Mouse (Mus musculus) liver, embryonic 14.5 days (tissue): Measurements from ENCODE around the gene Evx2. TPM values are rescaled to one million over a fixed set of nuclear protein-coding genes. Genes with fewer than 3 reads are reported as not detected.

Source experiments
- ATAC-seq: fragments of 200-750 bp; cut with Nextera tagmentation; 2 replicates; pipeline ENCODE4 v1.8.0; 2017; ENCODE audit warnings: moderate number of reproducible peaks, mild to moderate bottlenecking, moderate library complexity; ENCODE audit not compliant: insufficient read depth
- DNase-seq, 3 experiments: peaks; one replicate each; pipeline ENCODE4 v3.0.0-alpha.2; 2012 to 2013; ENCODE audit warnings: low read depth in 3 of 3, low spot score in 3 of 3
- H3K27ac ChIP-seq: fragments of 300-500 bp; sonication (generic); 2 replicates; pipeline ENCODE4 v1.5.1; 2014; ENCODE audit warnings: moderate library complexity, mild to moderate bottlenecking, control low read depth, inconsistent platforms
- H3K27me3 ChIP-seq: fragments of 300-500 bp; sonication (generic); 2 replicates; pipeline ENCODE4 v1.6.1; 2014; ENCODE audit warnings: mild to moderate bottlenecking, low read length, moderate library complexity; ENCODE audit not compliant: control insufficient read depth, insufficient read depth
- H3K36me3 ChIP-seq: fragments of 300-500 bp; sonication (generic); replicated peaks from 2 replicates; pipeline ENCODE4 v1.6.1; 2014; ENCODE audit warnings: low read depth; ENCODE audit not compliant: control insufficient read depth, insufficient read depth
- H3K4me1 ChIP-seq, 2 experiments: fragments of 200-500 bp in 1 of 2; fragments of 300-500 bp in 1 of 2; sonication (generic) in 1 of 2; replicated peaks; 2 replicates each; pipeline ENCODE4 v1.6.1; 2012 to 2014; ENCODE audit warnings: antibody characterized with exemption in 1 of 2, inconsistent platforms in 1 of 2, low read length in 1 of 2; ENCODE audit not compliant: control insufficient read depth in 2 of 2, insufficient read depth in 2 of 2
- H3K4me2 ChIP-seq: fragments of 300-500 bp; sonication (generic); 2 replicates; pipeline ENCODE4 v1.6.1; 2014; ENCODE audit warnings: low read depth, mild to moderate bottlenecking, control low read depth, moderate library complexity
- H3K4me3 ChIP-seq, 2 experiments: fragments of 200-500 bp in 1 of 2; fragments of 300-500 bp in 1 of 2; sonication (generic) in 1 of 2; 2 replicates each; pipeline ENCODE4 v1.5.1; 2012 to 2014; ENCODE audit warnings: low read depth in 2 of 2, low read length in 2 of 2, mild to moderate bottlenecking in 2 of 2, control low read depth in 1 of 2, inconsistent platforms in 1 of 2, moderate library complexity in 1 of 2; ENCODE audit not compliant: insufficient read depth in 1 of 2
- H3K9ac ChIP-seq: fragments of 300-500 bp; sonication (generic); replicated peaks from 2 replicates; pipeline ENCODE4 v1.6.1; 2014; ENCODE audit warnings: mild to moderate bottlenecking, control low read depth, moderate library complexity
- H3K9me3 ChIP-seq: fragments of 300-500 bp; sonication (generic); 2 replicates; pipeline ENCODE4 v1.6.1; 2016; ENCODE audit warnings: low read length, mixed read lengths; ENCODE audit not compliant: control insufficient read depth
- CTCF ChIP-seq: IDR thresholded peaks from 2 replicates; pipeline ENCODE4 v1.5.1; 2016; ENCODE audit warnings: antibody characterized with exemption, low read depth, control low read depth
- EP300 ChIP-seq: IDR thresholded peaks from 2 replicates; pipeline ENCODE4 v1.6.1; 2016; ENCODE audit warnings: antibody characterized with exemption, low read depth
- WGBS: fragments of 180-500 bp; shearing (Covaris S2); extraction: QIAGEN DNeasy Blood & Tissue Kit; methylation state at CpG from one replicate; pipeline ENCODE4 v1.1.7; 2014; ENCODE audit not compliant: insufficient replicate concordance; 5-methylcytosine and 5-hydroxymethylcytosine counted together
- polyA plus RNA-seq, 2 experiments: library from polyadenylated mRNA; depleted of rRNA in 1 of 2; stranded (reverse) in 1 of 2; unstranded in 1 of 2; fragments of >200 nt; fragmentation: Nextera tagmentation in 1 of 2; extraction: Ambion mirVana in 1 of 2; gene quantifications; 2 replicates each; pipeline versions ENCODE4 v1.2.1 to v1.2.3; 2012 to 2014

The Evx2 gene
- polyA plus RNA-seq, 2 experiments = 0.02 TPM; not detected in 1

DNA sequence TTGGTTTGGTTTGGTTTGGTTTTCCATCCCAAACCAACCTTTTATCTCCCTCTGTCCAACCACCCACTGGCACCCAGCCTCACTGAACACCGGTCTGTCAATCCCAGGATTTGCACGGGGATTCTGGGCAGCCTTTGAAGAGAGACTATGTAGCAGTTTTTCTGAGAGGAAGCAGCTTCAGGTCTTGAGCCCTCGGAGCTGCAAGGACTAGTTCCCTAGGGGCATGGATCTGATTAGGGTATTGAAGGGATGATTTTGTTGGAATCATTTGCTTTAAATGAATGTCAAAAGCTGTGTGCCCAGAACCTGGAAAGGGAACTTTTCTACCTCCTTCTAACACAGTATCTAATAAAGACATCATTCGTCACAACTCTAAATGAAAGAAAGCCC lies 2.7 kb downstream of the Evx2 start:
- no peak for TF ChIP-seq CTCF
- no peak for TF ChIP-seq EP300
- Histone ChIP-seq H3K27me3 (peaks cover 91% of the 10 kb centered on the region), H3K4me3 (no peak overlapping the region), H3K27ac (no peak overlapping the region), H3K9me3 (no peaks in the 10 kb centered on the region), H3K9ac (no peak overlapping the region), H3K4me2 (no peak overlapping the region), H3K4me1 (no peaks in the 10 kb centered on the region), H3K36me3 (no peaks in the 10 kb centered on the region)
- WGBS = 3% methylated on average over 4 of the region's 4 CpGs
- DNase-seq (no peak), ATAC-seq (no peak)

DNA sequence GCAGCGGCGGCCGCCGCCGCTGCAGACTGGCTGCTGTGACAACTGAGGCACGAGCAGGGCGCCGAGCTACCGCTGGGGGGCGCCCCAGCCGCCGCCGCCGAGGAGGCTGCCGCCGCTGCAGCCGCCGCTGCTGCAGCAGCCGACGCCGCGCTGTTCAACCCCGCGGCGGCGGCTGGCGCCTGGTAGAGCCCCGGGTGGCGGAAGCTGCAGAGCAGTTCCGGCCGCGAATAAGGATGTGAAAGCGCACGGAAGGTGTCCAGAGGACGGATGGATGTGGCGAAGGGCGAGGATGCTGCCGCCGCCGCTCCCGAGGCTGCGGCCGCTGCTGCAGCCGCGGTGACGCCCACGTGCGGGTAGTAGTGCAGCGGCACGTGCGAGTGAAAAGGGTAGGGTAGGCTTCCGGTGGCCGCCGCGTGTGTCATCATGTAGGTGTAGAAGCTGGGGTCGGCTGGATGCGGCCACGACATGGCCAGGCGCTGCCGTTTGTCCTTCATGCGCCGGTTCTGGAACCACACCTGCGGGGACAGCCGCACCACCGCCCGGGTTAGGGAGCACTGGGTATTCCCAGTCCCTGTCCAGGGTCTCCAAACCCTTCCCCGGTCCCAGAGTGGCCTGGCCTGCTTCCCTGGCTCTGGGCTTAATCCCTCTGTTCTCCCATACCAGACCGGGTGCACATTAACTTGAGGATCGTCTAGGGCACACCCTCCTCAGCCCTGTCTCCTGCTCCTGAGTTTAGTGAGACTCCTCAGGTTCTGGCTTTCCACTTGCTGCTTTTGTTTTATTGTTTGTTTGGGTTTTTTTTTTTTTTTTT lies 3.3 kb downstream of the Evx2 start:
- Histone ChIP-seq H3K27ac (no peak overlapping the region), H3K4me2 (peak overlapping the region; percentile 28; the same call in 1 of the 2 replicates), H3K27me3 (peaks cover 91% of the 10 kb centered on the region), H3K4me1 (no peaks in the 10 kb centered on the region), H3K4me3 (peak overlapping the region in 1 of 2 experiments; percentile 32; a peak in 2 of 4 replicates), H3K9ac (no peak overlapping the region), H3K9me3 (no peaks in the 10 kb centered on the region), H3K36me3 (no peaks in the 10 kb centered on the region)
- TF ChIP-seq EP300 = no peak
- no peak for TF ChIP-seq CTCF
- ATAC-seq = no peak
- no peak for DNase-seq
- 2% methylated on average over 69 of the region's 69 CpGs for WGBS

DNA sequence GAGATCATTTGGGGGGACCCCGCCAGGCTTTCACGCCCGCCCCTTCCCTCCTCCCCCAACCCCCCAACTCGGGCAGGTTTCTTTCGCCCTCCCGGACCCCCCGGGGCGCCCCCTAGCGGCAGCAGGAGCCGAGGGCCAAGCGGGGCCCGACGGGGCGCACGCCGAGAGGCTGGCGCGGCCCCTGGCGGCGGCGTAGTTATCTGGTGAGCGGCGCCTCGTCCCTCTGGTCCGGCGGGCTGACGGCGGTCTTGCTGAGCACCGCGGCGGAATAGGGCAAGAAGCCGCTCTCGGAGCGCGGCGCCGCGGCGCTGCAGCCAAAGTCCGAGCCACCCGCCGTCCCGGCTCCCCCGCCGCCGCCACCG lies 4.0 kb downstream of the Evx2 start:
- Histone ChIP-seq H3K9me3 (no peaks in the 10 kb centered on the region), H3K9ac (no peak overlapping the region), H3K4me3 (peak overlapping the region in 1 of 2 experiments; percentile 32; a peak in 2 of 4 replicates), H3K4me1 (no peaks in the 10 kb centered on the region), H3K36me3 (no peaks in the 10 kb centered on the region), H3K27ac (no peak overlapping the region), H3K4me2 (peak overlapping the region; percentile 28; the same call in 1 of the 2 replicates), H3K27me3 (peaks cover 91% of the 10 kb centered on the region)
- WGBS = 3% methylated on average over 24 of the region's 47 CpGs
- ATAC-seq (no peak), DNase-seq (no peak)
- TF ChIP-seq EP300 (no peak), CTCF (peak; percentile 41; the same call in 1 of the 2 replicates)

DNA sequence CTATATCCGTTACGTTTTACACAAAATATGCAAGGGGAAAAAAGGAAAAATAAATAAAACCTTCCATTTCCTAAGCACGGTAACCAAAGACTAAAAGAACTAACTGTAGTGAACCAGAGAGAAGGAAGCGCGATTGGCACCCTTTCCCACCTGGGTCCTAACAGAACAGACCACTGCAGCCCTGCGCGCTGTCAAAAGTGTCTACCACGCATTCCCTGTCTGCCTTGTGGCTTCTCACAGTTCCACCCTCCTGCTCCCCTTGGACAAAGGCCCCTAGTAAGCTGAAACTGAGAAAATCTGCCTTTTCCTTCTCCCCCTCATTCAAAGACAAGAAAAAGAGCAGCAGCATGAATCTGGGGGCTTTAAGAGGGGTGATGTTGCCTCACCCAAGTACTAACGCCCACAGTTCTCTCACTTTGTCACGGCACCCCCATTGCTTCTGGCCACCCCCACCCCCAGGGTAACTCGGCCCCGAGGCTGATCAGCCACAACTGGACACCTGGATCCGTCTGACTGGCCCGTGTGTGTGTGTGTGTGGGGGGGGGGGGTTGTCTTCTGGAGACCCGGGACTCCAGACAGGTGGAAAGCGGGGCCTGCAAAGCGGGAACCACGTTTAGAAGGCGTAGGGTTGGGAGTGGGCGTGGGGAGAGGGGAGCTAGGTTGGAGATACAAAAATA lies 4.5 kb downstream of the Evx2 start:
- H3K9me3 ChIP-seq = no peaks in the 10 kb centered on the region
- no peak for TF ChIP-seq EP300
- no peak for TF ChIP-seq CTCF
- H3K27ac ChIP-seq = no peak overlapping the region
- WGBS = 9% methylated on average over 18 of the region's 20 CpGs
- no peaks in the 10 kb centered on the region for H3K4me1 ChIP-seq
- no peaks in the 10 kb centered on the region for H3K36me3 ChIP-seq
- DNase-seq = no peak
- H3K4me2 ChIP-seq = no peak overlapping the region
- ATAC-seq = no peak
- H3K9ac ChIP-seq = no peak overlapping the region
- H3K27me3 ChIP-seq = peaks cover 91% of the 10 kb centered on the region
- no peak overlapping the region for H3K4me3 ChIP-seq

DNA sequence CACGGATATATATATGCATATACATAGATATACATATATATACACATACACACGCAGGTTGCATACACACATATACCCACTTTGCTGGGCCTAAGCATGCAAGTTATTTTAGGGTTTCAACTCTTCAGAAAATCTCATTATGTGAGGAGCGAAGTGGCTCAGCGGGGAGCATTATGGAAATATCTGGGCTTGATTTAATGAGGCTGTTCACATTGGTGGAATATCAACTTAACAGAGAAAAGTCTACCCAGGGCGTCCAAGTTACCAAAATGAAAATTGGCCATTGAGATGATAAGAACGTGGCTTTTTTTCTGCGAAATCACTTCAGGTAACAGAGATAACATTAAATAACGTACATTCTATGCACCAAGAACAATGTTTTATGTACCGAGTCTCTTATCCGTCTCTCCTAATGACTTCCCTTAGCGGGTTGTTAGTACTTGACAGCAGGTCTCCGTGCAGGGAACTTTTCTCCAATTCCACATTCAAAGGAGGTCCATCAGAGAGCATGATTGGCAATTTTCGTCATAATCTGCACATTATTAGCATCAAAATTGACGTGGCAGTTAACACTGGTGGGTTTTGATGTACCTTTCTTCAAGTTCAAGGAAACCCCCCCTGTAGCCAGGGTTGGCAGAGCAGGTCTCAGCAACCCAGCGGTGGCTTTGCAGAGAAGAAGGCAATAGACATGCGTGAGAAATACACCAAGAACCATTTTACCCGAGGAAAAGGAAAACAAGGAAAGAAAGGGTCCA lies 5.4 kb downstream of the Evx2 start:
- 10% methylated on average over 17 of the region's 17 CpGs for WGBS
- no peak overlapping the region for H3K27ac ChIP-seq
- no peak overlapping the region for H3K4me2 ChIP-seq
- no peak overlapping the region for H3K4me3 ChIP-seq
- H3K27me3 ChIP-seq = peaks cover 91% of the 10 kb centered on the region
- H3K36me3 ChIP-seq = no peaks in the 10 kb centered on the region
- TF ChIP-seq EP300 (no peak), CTCF (no peak)
- no peaks in the 10 kb centered on the region for H3K4me1 ChIP-seq
- ATAC-seq (no peak), DNase-seq (no peak)
- no peak overlapping the region for H3K9ac ChIP-seq
- H3K9me3 ChIP-seq = no peaks in the 10 kb centered on the region
